In genomic region chr4:118138891-118139290, GRCm38 (mm10) we compare ENCODE assay signal across 9 mouse cellular contexts. TPM values are rescaled to one million over a fixed set of nuclear protein-coding genes. Genes with fewer than 3 reads are reported as not detected.
DNase-seq lines count a peak whose midpoint lies in the region; ATAC-seq lines count a peak whose summit lies in the region.
"Had no signal": no experiment of that assay in that cellular context is flagged by ENCODE, and none has a peak within 500 bp of the region (broad histone marks: within the 10 kb centered on the region; RNA-seq: fewer than 3 reads in every experiment).

No protein-coding gene starts in this region.

- no peak overlapping the region for H3K4me3 ChIP-seq in neural tube, embryonic 13.5 days
- H3K4me3 ChIP-seq in neural tube, embryonic 15.5 days (replicated peaks): no peak overlapping the region
- H3K4me3 ChIP-seq: lung, embryonic 15.5 days had no signal

- 59% methylated on average over 5 of the region's 5 CpGs for WGBS in neural tube, embryonic 13.5 days
- 55% methylated on average over 5 of the region's 5 CpGs for WGBS in neural tube, embryonic 15.5 days

- H3K9ac ChIP-seq in neural tube, embryonic 13.5 days: no peak overlapping the region
- no peak overlapping the region for H3K9ac ChIP-seq in neural tube, embryonic 15.5 days (replicated peaks)
- H3K9ac ChIP-seq: lung, embryonic 15.5 days had no signal

- H3K4me2 ChIP-seq in neural tube, embryonic 13.5 days: no peak overlapping the region
- no peak overlapping the region for H3K4me2 ChIP-seq in neural tube, embryonic 15.5 days
- H3K4me2 ChIP-seq: lung, embryonic 15.5 days had no signal

- peaks cover 76% of the 10 kb centered on the region for H3K36me3 ChIP-seq in neural tube, embryonic 13.5 days
- peaks cover 74% of the 10 kb centered on the region for H3K36me3 ChIP-seq in neural tube, embryonic 15.5 days

- ATAC-seq in neural tube, embryonic 13.5 days (ENCODE audit: low read depth): no peak
- no peak for ATAC-seq in neural tube, embryonic 15.5 days (ENCODE audit: low FRiP score)
- ATAC-seq in cerebellum, adult (ENCODE audit: insufficient number of reproducible peaks, low FRiP score, low TSS enrichment): peak; percentile 56
- no peak for ATAC-seq in monocyte, adult 5-6 weeks (replicated peaks; ENCODE audit: insufficient number of reproducible peaks, low FRiP score, low TSS enrichment, poor library complexity, severe bottlenecking)

- H3K4me1 ChIP-seq in neural tube, embryonic 13.5 days (replicated peaks): peaks cover 11% of the 10 kb centered on the region
- H3K4me1 ChIP-seq in neural tube, embryonic 15.5 days: peaks cover 8% of the 10 kb centered on the region

- 0 out of 2 replicates have a peak overlapping the region, but pooled peaks have one; percentile 38 for H3K27ac ChIP-seq in neural tube, embryonic 13.5 days (replicated peaks)
- H3K27ac ChIP-seq in neural tube, embryonic 15.5 days (replicated peaks): no peak overlapping the region
- H3K27ac ChIP-seq: lung, embryonic 15.5 days had no signal

- no peaks in the 10 kb centered on the region for H3K27me3 ChIP-seq in neural tube, embryonic 13.5 days
- no peaks in the 10 kb centered on the region for H3K27me3 ChIP-seq in neural tube, embryonic 15.5 days (replicated peaks)
- H3K27me3 ChIP-seq: lung, embryonic 15.5 days had no signal

- no peaks in the 10 kb centered on the region for H3K9me3 ChIP-seq in neural tube, embryonic 13.5 days
- no peaks in the 10 kb centered on the region for H3K9me3 ChIP-seq in neural tube, embryonic 15.5 days (replicated peaks)
- H3K9me3 ChIP-seq: lung, embryonic 15.5 days had no signal

- peak; percentile 71 for DNase-seq in heart, adult 8-10 months (ENCODE audit: low spot score)
- peak; percentile 64 to 69 for DNase-seq in layer of hippocampus, postnatal 36 days
- DNase-seq in right cerebral cortex, postnatal 36 days (ENCODE audit: low spot score in 2 of 2): peak; percentile 62 to 67
- DNase-seq in urinary bladder, postnatal 10 days (ENCODE audit: low spot score): no peak

RNA-seq across cellular contexts. Expression of gene St3gal3, which starts 4.2 kb away (rescaled TPM):
- 10.9 and 12.2 TPM in 2 replicates for polyA plus RNA-seq in neural tube, embryonic 13.5 days (2015; fragmentation: Nextera tagmentation; extraction: Ambion mirVana)
- 13.8 and 18.3 TPM in 2 replicates for polyA plus RNA-seq in neural tube, embryonic 15.5 days (2015; fragmentation: Nextera tagmentation; extraction: Ambion mirVana)
- 10 to 100 TPM; 61.5 to 67.5 (median 67.2) TPM for total RNA-seq in heart, adult 8-10 months (2022)
- 10 to 100 TPM; 43.3 to 45.3 TPM for total RNA-seq in layer of hippocampus, postnatal 36 days (2021)
- 2.3 to 4.7 TPM (median 3.3 TPM) in 3 replicates for total RNA-seq in monocyte, adult 5-6 weeks (2017)

RNA-seq across cellular contexts. Expression of gene Kdm4a, which starts 41.0 kb away (rescaled TPM):
- 47.3 and 61.0 TPM in 2 replicates for polyA plus RNA-seq in neural tube, embryonic 13.5 days (2015; fragmentation: Nextera tagmentation; extraction: Ambion mirVana)
- polyA plus RNA-seq in neural tube, embryonic 15.5 days (2015; fragmentation: Nextera tagmentation; extraction: Ambion mirVana): 40.2 and 40.6 TPM in 2 replicates
- total RNA-seq in heart, adult 8-10 months (2022): 10 to 100 TPM; 23.7 to 24.5 (median 24.1) TPM
- 10 to 100 TPM; 47.0 to 55.4 TPM for total RNA-seq in layer of hippocampus, postnatal 36 days (2021)
- total RNA-seq in monocyte, adult 5-6 weeks (2017): 43.8 to 59.4 TPM (median 48.6 TPM) in 3 replicates
